Mouse (Mus musculus) forebrain, embryonic 12.5 days (tissue): ENCODE results near the gene Ttc41. TPM values are rescaled to one million over a fixed set of nuclear protein-coding genes. Genes with fewer than 3 reads are reported as not detected.

ENCODE experiments used
- ATAC-seq: fragments of 200-750 bp; cut with Nextera tagmentation; 2 replicates; pipeline ENCODE4 v1.8.0; 2017; ENCODE audit warnings: moderate TSS enrichment; ENCODE audit not compliant: low FRiP score
- H3K27ac ChIP-seq: fragments of 300-500 bp; sonication (generic); 2 replicates; pipeline ENCODE4 v1.5.1; 2016; ENCODE audit warnings: mild to moderate bottlenecking
- H3K27me3 ChIP-seq: fragments of 300-500 bp; sonication (generic); 2 replicates; pipeline ENCODE4 v1.6.1; 2016; ENCODE audit warnings: mild to moderate bottlenecking
- H3K36me3 ChIP-seq: fragments of 300-500 bp; sonication (generic); replicated peaks from 2 replicates; pipeline ENCODE4 v1.6.1; 2016; ENCODE audit warnings: mild to moderate bottlenecking
- H3K4me1 ChIP-seq: fragments of 300-500 bp; sonication (generic); 2 replicates; pipeline ENCODE4 v1.6.1; 2016
- H3K4me2 ChIP-seq: fragments of 300-500 bp; sonication (generic); 2 replicates; pipeline ENCODE4 v1.6.1; 2016; ENCODE audit warnings: mild to moderate bottlenecking, moderate library complexity
- H3K4me3 ChIP-seq: fragments of 300-500 bp; sonication (generic); replicated peaks from 2 replicates; pipeline ENCODE4 v1.5.1; 2016; ENCODE audit warnings: mild to moderate bottlenecking
- H3K9ac ChIP-seq: fragments of 300-500 bp; sonication (generic); 2 replicates; pipeline ENCODE4 v1.6.1; 2016; ENCODE audit warnings: mild to moderate bottlenecking
- H3K9me3 ChIP-seq: fragments of 300-500 bp; sonication (generic); 2 replicates; pipeline ENCODE4 v1.6.1; 2016
- WGBS: fragments of 180-500 bp; shearing (Covaris S2); methylation state at CpG from one replicate; pipeline ENCODE4 v1.1.7; 2016; 5-methylcytosine and 5-hydroxymethylcytosine counted together
- polyA plus RNA-seq: library from polyadenylated mRNA; unstranded; fragments of >200 nt; fragmentation: Nextera tagmentation; extraction: Ambion mirVana; gene quantifications from 2 replicates; pipeline ENCODE4 v1.2.1, GENCODE M21; 2016

The Ttc41 gene
- polyA plus RNA-seq, 1 experiment from 2014 or later = 2.9 TPM

DNA sequence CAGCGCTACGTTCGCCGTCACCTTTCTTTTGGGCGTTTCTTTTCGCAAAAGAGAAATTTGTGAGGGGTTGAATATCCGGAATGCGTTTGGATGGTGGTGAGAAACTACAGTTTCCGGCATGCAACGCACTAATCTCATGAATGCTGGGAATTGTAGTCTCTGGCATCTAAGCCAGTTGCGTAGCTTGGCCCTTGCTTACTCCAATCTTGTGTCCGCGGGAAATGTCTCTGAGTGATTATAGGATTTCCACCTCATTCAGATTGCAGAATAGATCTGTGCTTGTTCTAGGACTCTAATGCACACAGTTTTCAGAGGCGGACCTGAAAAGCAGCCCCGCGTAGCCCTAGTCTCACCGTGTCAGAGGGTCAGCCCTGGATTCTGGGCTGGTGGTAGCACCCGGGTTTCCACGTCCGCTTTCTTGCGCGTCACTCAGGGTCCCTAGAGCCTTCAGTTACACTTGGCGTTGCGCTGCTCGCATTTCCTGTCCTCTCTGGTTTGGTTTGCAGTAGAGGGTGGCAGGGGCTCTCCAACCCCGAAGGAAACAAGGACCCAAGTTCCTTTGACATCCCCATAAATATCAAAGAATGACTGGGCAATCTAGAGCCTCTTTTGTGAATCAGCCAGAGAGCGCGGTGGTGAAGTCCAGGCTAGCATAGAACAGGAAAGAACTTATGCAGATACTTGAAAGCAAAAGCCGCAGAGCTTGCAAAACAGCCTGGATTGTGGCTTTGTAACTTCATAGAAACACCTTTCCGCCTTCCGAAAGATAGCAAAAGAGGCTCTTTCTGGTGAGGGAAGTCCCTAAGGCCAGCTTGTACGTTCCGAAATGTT, 526 bp downstream of the Ttc41 start:
- Histone ChIP-seq H3K27ac (peak overlapping the region; percentile 94), H3K4me2 (peak overlapping the region; percentile 68), H3K9me3 (no peaks in the 10 kb centered on the region), H3K4me1 (peaks cover 39% of the 10 kb centered on the region), H3K27me3 (no peaks in the 10 kb centered on the region), H3K9ac (peak overlapping the region; percentile 62), H3K4me3 (peak overlapping the region; percentile 87), H3K36me3 (peaks cover 22% of the 10 kb centered on the region)
- peak; percentile 88 for ATAC-seq
- WGBS = 5% methylated on average over 33 of the region's 33 CpGs

DNA sequence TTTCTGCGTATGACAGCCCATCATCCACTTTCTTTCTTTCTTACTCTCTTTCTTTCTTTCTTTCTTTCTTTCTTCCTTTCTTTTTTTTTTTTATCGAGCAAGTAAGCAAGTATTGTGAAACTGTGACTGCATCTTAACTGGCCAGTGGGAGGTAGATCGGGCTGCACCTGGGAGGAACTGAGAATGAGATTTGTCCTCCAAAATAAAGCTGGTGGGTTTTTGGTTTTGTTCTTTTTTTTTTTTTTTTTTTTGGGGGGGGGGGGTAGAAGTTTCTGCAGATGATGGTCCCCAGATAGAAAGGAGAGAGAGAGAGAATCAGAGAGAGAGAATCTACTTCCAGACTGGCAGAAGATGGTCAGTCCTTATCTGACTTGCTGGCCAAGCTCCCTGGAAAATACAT, 1.5 kb downstream of the Ttc41 start:
- WGBS = 86% methylated on average over 3 of the region's 3 CpGs
- peaks cover 14% of the 10 kb centered on the region for H3K36me3 ChIP-seq
- H3K9me3 ChIP-seq = no peaks in the 10 kb centered on the region
- ATAC-seq = no peak
- H3K4me1 ChIP-seq = peaks cover 32% of the 10 kb centered on the region
- no peak overlapping the region for H3K4me2 ChIP-seq
- H3K27ac ChIP-seq = no peak overlapping the region
- H3K4me3 ChIP-seq = no peak overlapping the region
- no peaks in the 10 kb centered on the region for H3K27me3 ChIP-seq
- no peak overlapping the region for H3K9ac ChIP-seq

DNA sequence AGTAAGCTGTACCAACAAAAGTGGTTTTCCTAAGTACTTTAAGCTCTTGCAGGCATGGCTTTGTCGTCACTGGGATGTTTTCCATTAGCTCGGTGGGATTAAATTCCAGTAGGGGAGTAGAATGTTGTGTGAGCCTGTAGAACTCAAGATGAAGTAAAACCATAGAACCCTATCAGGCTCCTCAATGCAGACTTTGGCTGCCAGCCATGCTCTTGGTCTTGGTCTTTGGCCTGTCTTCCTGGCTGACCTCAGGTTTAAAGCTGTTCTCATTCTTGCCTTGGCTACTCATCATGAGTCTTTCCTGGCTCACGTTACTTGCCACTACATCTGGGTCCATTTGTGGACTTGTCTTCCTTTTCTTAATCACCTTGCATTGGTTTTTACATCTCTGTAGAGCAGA, 6.5 kb downstream of the Ttc41 start:
- Histone ChIP-seq H3K4me3 (no peak overlapping the region), H3K9ac (no peak overlapping the region), H3K4me1 (no peaks in the 10 kb centered on the region), H3K27ac (no peak overlapping the region), H3K27me3 (no peaks in the 10 kb centered on the region), H3K4me2 (no peak overlapping the region), H3K36me3 (no peaks in the 10 kb centered on the region), H3K9me3 (no peaks in the 10 kb centered on the region)
- WGBS = 76% methylated on average over 3 of the region's 3 CpGs
- no peak for ATAC-seq

DNA sequence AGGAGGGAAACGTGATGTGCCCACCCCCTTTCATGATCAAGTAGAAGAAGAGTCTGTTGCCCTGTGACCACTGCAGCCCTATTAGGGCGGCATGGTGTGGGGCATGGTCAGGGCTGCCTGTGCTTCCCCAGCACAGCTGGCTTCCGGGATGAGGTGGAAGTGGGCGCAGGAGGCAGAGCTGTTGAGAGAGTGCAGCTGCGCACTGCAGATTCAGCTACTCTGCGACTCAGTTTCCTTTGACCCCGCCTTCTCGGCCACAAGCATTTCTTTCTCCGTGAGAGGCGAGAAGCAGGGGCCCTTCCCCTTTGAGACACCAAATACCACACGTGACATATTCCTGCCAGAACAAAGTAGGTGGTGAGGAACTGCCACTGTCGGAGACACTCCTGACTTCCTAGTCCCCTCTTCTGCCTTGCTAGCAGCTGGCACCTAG, 22.0 kb downstream of the Ttc41 start:
- peak overlapping the region; percentile 54 for H3K4me2 ChIP-seq
- ATAC-seq = peak; percentile 73; the same call in 1 of the 2 replicates
- peaks cover 11% of the 10 kb centered on the region for H3K4me1 ChIP-seq
- H3K9ac ChIP-seq = peak overlapping the region; percentile 44
- H3K27me3 ChIP-seq = 0 out of 2 replicates have a peak, but pooled peaks cover 3% of the 10 kb centered on the region
- no peaks in the 10 kb centered on the region for H3K36me3 ChIP-seq
- H3K9me3 ChIP-seq = no peaks in the 10 kb centered on the region
- H3K27ac ChIP-seq = 0 out of 2 replicates have a peak overlapping the region, but pooled peaks have one; percentile 32
- WGBS = 6% methylated on average over 12 of the region's 12 CpGs
- peak overlapping the region; percentile 20 for H3K4me3 ChIP-seq

DNA sequence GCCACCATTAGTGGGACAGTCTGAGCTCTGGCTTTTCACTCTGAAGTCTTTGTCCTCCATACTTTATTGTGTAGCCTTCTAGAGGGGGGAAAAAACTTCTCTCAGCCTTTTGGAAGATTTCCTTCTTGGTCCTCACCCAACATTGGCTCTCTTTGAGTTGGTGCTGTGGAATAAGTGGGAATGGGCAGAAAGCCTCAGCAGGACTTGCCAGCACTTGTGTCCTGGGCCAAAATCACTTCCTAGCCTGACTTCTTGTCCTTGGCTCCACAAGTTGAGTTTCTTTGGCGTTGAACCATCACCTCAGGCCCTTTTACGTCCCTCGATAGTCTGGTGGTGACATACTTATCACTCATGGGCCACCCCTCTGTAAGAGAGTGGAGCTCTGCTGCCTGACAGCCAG, 22.6 kb downstream of the Ttc41 start:
- 92% methylated on average over 3 of the region's 3 CpGs for WGBS
- no peak overlapping the region for H3K9ac ChIP-seq
- H3K27ac ChIP-seq = no peak overlapping the region
- no peak overlapping the region for H3K4me3 ChIP-seq
- no peak overlapping the region for H3K4me2 ChIP-seq
- no peak for ATAC-seq
- peaks cover 11% of the 10 kb centered on the region for H3K4me1 ChIP-seq
- no peaks in the 10 kb centered on the region for H3K36me3 ChIP-seq
- no peaks in the 10 kb centered on the region for H3K9me3 ChIP-seq
- H3K27me3 ChIP-seq = 0 out of 2 replicates have a peak, but pooled peaks cover 3% of the 10 kb centered on the region

DNA sequence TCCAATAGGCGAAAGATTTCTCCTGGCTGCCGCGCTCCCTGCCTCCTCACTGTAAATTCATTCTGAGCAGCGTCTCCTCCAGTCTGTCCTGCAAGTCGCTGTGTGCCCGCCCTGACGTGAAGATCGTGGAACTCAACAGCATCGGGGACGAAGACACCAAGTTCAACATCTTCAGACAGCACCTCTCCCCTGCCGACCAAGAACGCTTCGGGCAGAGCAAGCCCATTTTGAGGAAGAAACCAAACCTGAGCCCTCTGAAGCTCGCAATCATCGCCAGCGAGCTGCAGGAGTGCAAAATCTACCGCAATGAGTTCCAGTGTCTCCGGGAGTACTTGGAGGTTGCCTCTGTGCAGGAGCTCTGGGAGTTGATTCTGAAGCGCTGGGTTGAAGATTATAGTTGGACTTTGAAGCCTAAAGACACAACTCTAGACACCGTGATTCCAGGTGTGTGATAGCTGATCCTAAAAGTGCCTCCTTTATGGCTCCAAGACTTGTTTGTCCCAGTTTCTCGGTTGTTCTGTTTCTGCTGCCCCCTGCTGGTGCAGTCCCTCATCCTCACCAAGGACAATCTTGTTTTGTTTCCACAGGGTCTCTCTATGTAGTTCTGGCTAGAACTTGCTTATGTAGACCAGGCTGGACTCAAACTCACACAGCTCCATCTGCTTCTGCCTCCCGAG, 25.4 kb downstream of the Ttc41 start:
- 14% methylated on average over 22 of the region's 22 CpGs for WGBS
- H3K27me3 ChIP-seq = 0 out of 2 replicates have a peak, but pooled peaks cover 3% of the 10 kb centered on the region
- no peak for ATAC-seq
- H3K4me2 ChIP-seq = peak overlapping the region; percentile 62
- peak overlapping the region; percentile 46 for H3K4me3 ChIP-seq
- H3K9me3 ChIP-seq = no peaks in the 10 kb centered on the region
- H3K27ac ChIP-seq = no peak overlapping the region
- H3K9ac ChIP-seq = peak overlapping the region; percentile 68
- H3K36me3 ChIP-seq = no peaks in the 10 kb centered on the region
- peaks cover 11% of the 10 kb centered on the region for H3K4me1 ChIP-seq

DNA sequence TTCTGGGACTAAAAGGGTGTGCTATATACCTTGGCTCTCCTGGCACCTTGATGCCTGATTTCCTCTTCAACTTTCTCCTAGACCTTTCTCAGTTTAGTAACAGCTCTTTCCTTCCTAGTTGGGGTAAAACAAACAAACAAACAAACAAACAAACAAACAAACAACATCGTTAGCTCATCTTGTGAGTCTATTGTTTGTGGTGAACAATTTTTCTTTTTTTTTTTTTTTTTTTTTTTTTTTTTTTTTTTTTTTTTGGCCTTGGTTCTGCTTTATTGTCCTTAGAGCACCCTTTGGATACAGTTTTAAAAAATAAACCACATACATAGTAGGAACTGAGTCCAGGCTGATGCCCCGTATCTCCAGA, 25.9 kb downstream of the Ttc41 start:
- Histone ChIP-seq H3K27ac (no peak overlapping the region), H3K4me2 (no peak overlapping the region), H3K4me1 (peaks cover 11% of the 10 kb centered on the region), H3K27me3 (0 out of 2 replicates have a peak, but pooled peaks cover 3% of the 10 kb centered on the region), H3K36me3 (no peaks in the 10 kb centered on the region), H3K9ac (no peak overlapping the region), H3K9me3 (no peaks in the 10 kb centered on the region), H3K4me3 (no peak overlapping the region)
- 70% methylated on average over 2 of the region's 2 CpGs for WGBS
- no peak for ATAC-seq

DNA sequence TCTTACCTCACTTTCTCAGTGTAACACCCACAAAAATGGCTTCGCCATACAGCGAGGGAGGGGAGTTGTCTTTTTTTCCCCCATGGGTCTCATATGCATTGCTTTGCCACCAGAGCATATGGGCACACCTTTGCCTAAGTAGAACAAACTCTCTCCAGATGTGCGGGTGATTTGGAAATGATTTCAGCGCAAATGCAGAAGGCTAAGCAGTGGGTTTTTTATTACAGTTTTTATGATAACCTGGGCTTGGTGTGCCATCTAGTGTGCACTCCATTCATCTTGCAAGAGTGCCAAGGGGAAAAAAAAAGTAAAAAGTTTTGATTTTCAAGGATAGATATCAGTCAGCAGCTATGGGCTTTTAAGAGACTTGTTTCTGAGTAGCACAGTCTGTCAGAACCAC, 29.4 kb downstream of the Ttc41 start:
- Histone ChIP-seq H3K4me1 (no peaks in the 10 kb centered on the region), H3K27ac (no peak overlapping the region), H3K27me3 (no peaks in the 10 kb centered on the region), H3K4me3 (no peak overlapping the region), H3K4me2 (no peak overlapping the region), H3K36me3 (no peaks in the 10 kb centered on the region), H3K9ac (no peak overlapping the region), H3K9me3 (no peaks in the 10 kb centered on the region)
- ATAC-seq = no peak
- WGBS = 88% methylated on average over 4 of the region's 4 CpGs

DNA sequence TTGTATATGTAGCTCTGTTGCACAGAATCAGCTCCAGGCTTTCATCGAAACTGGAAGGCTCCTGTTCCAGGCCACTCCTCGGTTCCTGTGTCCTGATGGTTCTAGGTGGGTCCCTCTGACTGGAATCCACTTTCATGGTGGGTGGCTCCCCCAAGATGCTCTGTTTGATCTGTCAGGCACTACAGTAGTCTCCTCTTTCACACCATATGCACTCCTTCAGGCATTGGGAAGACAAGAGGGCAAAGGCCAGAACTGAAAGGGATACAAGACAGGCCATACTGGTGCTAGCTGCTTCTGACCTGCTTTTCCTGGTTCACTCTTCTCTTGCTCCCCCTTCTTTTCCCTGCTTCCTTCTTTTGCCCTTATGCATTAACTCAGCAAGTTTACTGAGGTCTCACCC, 37.3 kb downstream of the Ttc41 start:
- no peak for ATAC-seq
- WGBS = 89% methylated on average over 2 of the region's 2 CpGs

DNA sequence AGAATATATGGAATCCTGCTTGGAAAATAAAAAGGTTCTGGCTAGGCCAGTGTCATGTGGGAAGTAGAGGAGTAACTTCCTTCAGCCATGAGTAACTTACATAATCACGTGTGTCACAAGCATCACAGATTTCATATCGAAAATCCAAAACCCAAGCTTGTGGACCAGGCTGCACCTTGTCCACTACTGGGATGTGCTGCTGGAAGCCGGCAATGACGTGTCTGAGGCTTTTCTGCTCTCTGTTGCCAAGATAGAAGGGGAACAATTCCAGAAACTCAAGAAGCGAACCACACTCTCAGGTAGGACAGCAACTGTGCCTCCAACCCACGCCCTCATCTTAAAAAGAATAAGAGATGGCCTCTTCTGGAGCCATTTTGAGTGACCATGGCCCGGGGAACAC, 38.7 kb downstream of the Ttc41 start:
- Histone ChIP-seq H3K4me2 (no peak overlapping the region), H3K4me1 (no peaks in the 10 kb centered on the region), H3K36me3 (no peaks in the 10 kb centered on the region), H3K27ac (no peak overlapping the region), H3K27me3 (no peaks in the 10 kb centered on the region), H3K9me3 (no peaks in the 10 kb centered on the region), H3K4me3 (no peak overlapping the region), H3K9ac (no peak overlapping the region)
- whole genome bisulfite sequencing = 88% methylated on average over 7 of the region's 7 CpGs
- ATAC-seq = no peak

More for the DNA sequence above, 37.3 kb downstream of the Ttc41 start:
- H3K36me3 ChIP-seq = no peaks in the 10 kb centered on the region
- H3K27me3 ChIP-seq = no peaks in the 10 kb centered on the region
- H3K9ac ChIP-seq = no peak overlapping the region
- no peak overlapping the region for H3K4me3 ChIP-seq
- H3K9me3 ChIP-seq = no peaks in the 10 kb centered on the region
- no peaks in the 10 kb centered on the region for H3K4me1 ChIP-seq
- no peak overlapping the region for H3K4me2 ChIP-seq
- H3K27ac ChIP-seq = no peak overlapping the region

DNA sequence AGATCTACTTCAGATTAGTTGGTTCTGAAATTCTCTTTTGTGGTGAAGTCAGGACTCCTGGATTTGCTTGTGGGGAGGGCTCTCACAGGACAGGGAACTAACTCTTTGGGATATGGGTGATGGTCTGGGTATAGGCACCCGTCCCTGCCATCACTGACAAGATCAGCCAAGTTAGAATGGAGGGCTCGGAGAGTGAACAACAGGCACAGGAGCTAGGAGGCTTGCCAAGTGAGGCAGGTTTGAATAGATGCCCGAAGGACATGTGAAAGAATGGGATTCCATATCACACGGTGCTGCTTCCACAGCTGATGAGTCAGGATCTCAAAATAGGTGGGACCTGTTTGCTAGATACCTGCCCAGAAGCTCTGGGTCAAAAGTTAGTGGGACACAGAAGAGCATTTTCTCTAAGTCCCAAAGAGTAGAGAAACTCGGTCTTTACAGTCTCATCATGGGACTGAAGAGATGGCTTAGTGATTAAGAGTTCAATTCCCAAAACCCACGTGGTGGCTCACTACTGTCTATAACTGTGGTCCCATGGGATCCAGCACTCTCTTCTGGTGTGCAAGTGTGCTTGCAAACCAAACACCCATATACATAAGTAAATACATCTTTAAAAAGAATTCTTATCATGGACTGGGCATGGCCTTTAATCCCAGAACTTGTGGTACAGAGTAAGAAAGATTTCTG, 50.3 kb downstream of the Ttc41 start:
- no peaks in the 10 kb centered on the region for H3K9me3 ChIP-seq
- WGBS = 88% methylated on average over 6 of the region's 6 CpGs
- H3K4me1 ChIP-seq = no peaks in the 10 kb centered on the region
- no peak overlapping the region for H3K9ac ChIP-seq
- H3K27me3 ChIP-seq = no peaks in the 10 kb centered on the region
- no peak overlapping the region for H3K4me2 ChIP-seq
- H3K4me3 ChIP-seq = no peak overlapping the region
- ATAC-seq = no peak
- H3K27ac ChIP-seq = no peak overlapping the region
- no peaks in the 10 kb centered on the region for H3K36me3 ChIP-seq

DNA sequence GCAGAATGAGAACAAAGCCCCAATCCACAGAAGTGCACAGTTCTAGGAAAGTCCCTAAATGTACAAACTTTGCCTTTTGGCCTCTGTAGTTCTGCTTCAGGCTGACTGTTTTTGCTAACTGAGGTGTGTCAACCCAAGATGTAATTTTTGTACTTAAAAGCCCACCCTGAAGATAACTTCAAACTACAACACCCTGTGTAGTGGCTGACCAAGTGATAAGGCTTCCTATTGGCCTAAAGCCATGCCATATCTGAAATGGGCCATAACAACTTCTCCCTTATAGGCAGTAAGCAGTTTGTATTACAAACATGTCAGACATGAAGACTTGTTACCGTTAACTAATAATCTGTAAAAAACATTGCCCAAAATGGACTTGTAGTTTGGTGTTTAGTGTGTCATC, 52.1 kb downstream of the Ttc41 start:
- no peaks in the 10 kb centered on the region for H3K36me3 ChIP-seq
- ATAC-seq = no peak
- no peak overlapping the region for H3K4me3 ChIP-seq
- no peak overlapping the region for H3K9ac ChIP-seq
- H3K4me1 ChIP-seq = no peaks in the 10 kb centered on the region
- H3K9me3 ChIP-seq = no peaks in the 10 kb centered on the region
- WGBS = 94% methylated on average over 1 of the region's 1 CpGs
- H3K4me2 ChIP-seq = no peak overlapping the region
- H3K27me3 ChIP-seq = no peaks in the 10 kb centered on the region
- H3K27ac ChIP-seq = no peak overlapping the region
